Mouse (Mus musculus) kidney, adult 2 months (tissue): ENCODE results near the gene Tmtc2. TPM values are rescaled to one million over a fixed set of nuclear protein-coding genes. Genes with fewer than 3 reads are reported as not detected.

Experiments used
- DNase-seq: peaks from one replicate; pipeline ENCODE4 v3.0.0; 2021
- H3K27ac ChIP-seq: fragments of 200-500 bp; 2 replicates; pipeline ENCODE4 v1.5.1; 2012; ENCODE audit warnings: low read depth, low read length, control low read depth, inconsistent platforms; ENCODE audit not compliant: insufficient read depth
- H3K27me3 ChIP-seq: fragments of 200-500 bp; replicated peaks from 2 replicates; pipeline ENCODE4 v1.6.1; 2012; ENCODE audit warnings: mild to moderate bottlenecking, moderate library complexity, low read length, inconsistent platforms; ENCODE audit not compliant: control insufficient read depth, insufficient read depth
- H3K36me3 ChIP-seq: fragments of 200-500 bp; 2 replicates; pipeline ENCODE4 v1.6.1; 2012; ENCODE audit warnings: mild to moderate bottlenecking, moderate library complexity, low read length, inconsistent platforms; ENCODE audit not compliant: control insufficient read depth, insufficient read depth
- H3K4me1 ChIP-seq: fragments of 200-500 bp; 2 replicates; pipeline ENCODE4 v1.6.1; 2011; ENCODE audit warnings: low read length; ENCODE audit not compliant: control insufficient read depth, insufficient read depth
- H3K4me3 ChIP-seq: fragments of 200-500 bp; 2 replicates; pipeline ENCODE4 v1.5.1; 2011; ENCODE audit warnings: mild to moderate bottlenecking, low read depth, low read length, control low read depth; ENCODE audit not compliant: insufficient read depth
- CTCF ChIP-seq: fragments of 200-500 bp; conservative IDR thresholded peaks from 2 replicates; pipeline ENCODE4 v1.5.1; 2011; ENCODE audit warnings: low read depth, mild to moderate bottlenecking, control low read depth, low read length, moderate library complexity, mixed read lengths; ENCODE audit not compliant: insufficient read depth, insufficient read length
- POLR2A ChIP-seq: fragments of 200-500 bp; IDR thresholded peaks from one replicate; pipeline ENCODE4 v1.6.1; 2011; ENCODE audit warnings: low read depth, low read length, control low read depth
- WGBS: fragments of 180-500 bp; shearing (Covaris S2); methylation state at CpG from one replicate; pipeline ENCODE4 v1.1.7; 2018; 5-methylcytosine and 5-hydroxymethylcytosine counted together
- polyA plus RNA-seq: library from polyadenylated mRNA; depleted of rRNA; stranded (reverse); fragments of >200 nt; gene quantifications from 2 replicates; pipeline ENCODE4 v1.2.3, GENCODE M21; 2012

The Tmtc2 gene
- polyA plus RNA-seq, 1 experiment, result 1.1 TPM

DNA sequence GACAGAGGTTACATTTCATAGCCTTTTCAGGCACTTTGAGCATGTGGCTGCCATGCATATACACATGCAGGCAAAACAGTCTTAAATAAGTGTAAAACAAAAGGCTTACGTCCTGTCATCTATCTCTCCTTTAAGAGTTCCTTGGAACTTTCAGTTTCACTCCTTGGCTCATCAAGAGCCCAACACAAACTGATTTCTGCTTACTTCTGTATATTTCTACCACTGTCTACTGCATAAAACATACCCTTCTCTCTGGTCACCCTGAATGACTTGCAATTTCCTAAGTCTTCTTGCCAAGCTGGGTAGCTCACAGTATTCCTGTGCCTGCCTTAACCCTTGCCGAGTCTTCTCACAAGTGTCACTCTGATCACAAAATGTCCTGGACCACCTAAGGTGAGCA lies 26.2 kb downstream of the Tmtc2 start:
- 84% methylated on average over 2 of the region's 2 CpGs for WGBS
- no peaks in the 10 kb centered on the region for H3K36me3 ChIP-seq
- DNase-seq, result no peak
- no peak overlapping the region for H3K27ac ChIP-seq
- no peaks in the 10 kb centered on the region for H3K4me1 ChIP-seq
- no peaks in the 10 kb centered on the region for H3K27me3 ChIP-seq
- no peak overlapping the region for H3K4me3 ChIP-seq
- TF ChIP-seq CTCF (no peak), POLR2A (no peak)

DNA sequence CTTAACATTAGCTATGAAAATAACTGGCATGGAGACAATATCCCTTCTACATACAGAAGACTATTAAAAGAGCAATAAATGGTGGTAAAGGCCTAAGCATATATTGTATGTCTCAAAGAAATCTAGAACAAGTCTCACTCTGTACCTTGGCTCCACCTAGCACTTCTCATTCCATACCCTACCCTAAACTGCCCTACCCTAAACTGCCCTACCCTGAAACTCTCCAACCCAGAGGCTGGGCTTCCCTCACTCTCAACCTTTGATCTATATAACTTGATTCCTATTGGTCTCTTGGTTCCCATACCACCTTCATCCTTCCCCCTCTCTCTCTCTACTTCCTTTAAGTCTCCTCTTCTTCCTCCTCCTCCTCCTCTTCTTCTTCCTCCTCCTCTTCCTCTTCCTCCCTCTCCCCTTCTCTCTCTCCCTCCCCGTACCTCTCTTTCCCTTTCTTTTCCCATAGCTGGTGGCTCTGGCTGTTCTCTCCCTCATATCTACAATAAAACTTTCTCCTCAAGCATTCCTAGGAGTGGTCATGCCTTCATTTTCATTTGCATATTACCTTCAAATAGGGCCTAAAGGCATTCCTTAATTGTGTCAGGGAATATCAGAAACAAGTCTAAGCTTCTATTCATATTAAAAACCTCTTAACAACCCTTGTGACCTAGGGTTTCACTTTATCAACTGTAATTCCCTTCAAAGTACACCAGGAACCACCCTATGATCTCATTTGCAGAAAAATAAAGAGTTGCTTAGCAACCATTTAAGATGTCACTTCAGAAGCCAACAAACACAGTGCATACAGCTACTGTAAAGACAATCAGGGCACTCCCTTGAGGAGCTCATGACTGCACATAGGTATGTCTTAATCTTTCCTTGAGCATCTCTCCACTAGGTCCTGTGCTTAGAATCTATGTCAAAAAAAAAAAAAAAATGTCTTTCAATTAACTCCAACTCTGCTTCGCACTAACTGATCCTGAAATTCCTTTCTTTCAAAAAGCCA lies 29.9 kb downstream of the Tmtc2 start:
- Histone ChIP-seq H3K36me3 (no peaks in the 10 kb centered on the region), H3K4me1 (no peaks in the 10 kb centered on the region), H3K4me3 (no peak overlapping the region), H3K27me3 (no peaks in the 10 kb centered on the region), H3K27ac (no peak overlapping the region; the same call in 1 of the 2 replicates)
- no peak for DNase-seq
- 90% methylated on average over 2 of the region's 2 CpGs for WGBS
- TF ChIP-seq CTCF, result no peak
- TF ChIP-seq POLR2A, result no peak

DNA sequence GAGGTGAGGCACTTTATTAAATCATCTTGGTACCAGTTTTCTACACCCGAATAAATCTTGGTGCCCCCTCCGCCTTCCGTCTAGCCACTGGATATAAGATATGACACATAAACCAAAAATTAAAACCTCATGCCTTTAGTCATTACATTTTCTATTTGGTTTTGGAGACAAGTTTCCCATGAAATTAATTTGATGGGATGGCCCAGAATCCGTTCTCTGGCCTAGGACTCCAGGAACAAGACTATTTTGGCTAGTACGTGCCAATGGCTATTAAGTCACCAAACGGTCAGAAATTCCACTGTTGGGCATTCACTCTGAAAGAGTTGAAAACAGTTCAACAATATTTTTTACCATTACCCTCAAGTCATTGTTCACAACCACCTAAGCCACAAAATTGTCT lies 32.2 kb downstream of the Tmtc2 start:
- H3K27me3 ChIP-seq, result no peaks in the 10 kb centered on the region
- H3K27ac ChIP-seq, result no peak overlapping the region
- no peak for DNase-seq
- no peaks in the 10 kb centered on the region for H3K4me1 ChIP-seq
- TF ChIP-seq CTCF (no peak), POLR2A (no peak)
- WGBS, result 91% methylated on average over 6 of the region's 6 CpGs
- H3K36me3 ChIP-seq, result no peaks in the 10 kb centered on the region
- no peak overlapping the region for H3K4me3 ChIP-seq

DNA sequence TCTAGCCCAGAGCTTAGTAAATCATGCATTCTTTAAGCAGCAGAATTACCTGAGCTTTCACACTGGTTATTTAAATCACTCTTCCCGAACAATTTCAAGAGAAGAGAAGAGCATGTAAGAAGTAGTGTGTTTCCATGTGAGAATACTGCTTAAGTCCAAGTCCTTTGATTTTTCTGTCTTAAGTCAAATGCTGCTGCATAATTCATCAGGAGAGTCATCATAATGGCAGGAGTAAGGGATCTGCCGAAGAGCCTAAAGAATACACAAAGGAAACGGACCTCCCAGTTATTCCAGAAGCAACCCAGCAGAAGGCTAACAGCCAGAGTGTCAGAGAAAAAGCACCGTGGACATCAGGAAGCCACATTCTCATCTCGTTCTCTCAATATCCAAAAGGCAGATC lies 34.6 kb downstream of the Tmtc2 start:
- Histone ChIP-seq H3K27ac (no peak overlapping the region), H3K36me3 (no peaks in the 10 kb centered on the region), H3K4me1 (no peaks in the 10 kb centered on the region), H3K27me3 (no peaks in the 10 kb centered on the region), H3K4me3 (no peak overlapping the region)
- no peak for DNase-seq
- WGBS, result 66% methylated on average over 5 of the region's 5 CpGs
- no peak for TF ChIP-seq CTCF
- TF ChIP-seq POLR2A, result no peak

DNA sequence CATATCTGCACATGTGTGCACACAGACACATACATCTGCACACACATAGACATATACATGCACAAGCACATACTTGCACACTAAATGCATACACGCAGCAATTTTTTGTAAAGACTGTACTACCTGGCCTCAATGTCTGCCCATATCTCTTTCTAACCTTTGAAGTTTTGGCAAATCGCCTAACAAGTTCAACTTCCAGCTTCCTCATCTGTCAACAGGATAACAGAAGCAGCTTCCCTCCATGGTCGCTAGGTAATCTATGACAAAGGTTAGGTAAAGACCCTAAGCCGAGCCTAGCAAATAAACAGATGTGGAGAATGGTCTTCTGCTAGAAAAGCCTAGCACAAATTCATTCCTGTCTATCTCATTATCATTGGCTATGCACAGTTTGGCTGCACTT lies 37.3 kb downstream of the Tmtc2 start:
- DNase-seq, result no peak
- Histone ChIP-seq H3K36me3 (no peaks in the 10 kb centered on the region), H3K27me3 (no peaks in the 10 kb centered on the region), H3K4me3 (no peak overlapping the region), H3K27ac (no peak overlapping the region), H3K4me1 (no peaks in the 10 kb centered on the region)
- TF ChIP-seq POLR2A (no peak), CTCF (no peak)
- WGBS, result 89% methylated on average over 4 of the region's 4 CpGs

DNA sequence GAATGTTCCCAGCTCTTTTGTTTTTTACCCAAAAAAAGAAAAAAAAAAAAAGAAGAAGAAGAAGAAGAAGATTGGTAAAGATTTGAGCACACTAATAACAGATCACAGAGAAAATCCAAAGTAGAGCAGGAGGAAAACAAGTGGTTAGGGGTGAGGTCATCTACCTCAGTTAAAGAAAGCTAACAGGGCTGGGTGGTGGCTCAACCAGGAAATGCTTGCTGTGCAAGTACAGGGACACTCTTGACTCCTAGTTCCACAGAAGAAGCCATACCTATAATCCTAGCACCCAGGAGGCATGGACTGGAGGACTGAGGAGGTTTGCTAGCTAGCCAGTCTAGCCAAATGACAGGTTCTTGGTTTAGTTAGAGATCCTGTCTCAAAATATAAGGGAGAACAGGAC lies 38.4 kb downstream of the Tmtc2 start:
- H3K36me3 ChIP-seq, result no peaks in the 10 kb centered on the region
- DNase-seq, result no peak
- H3K4me3 ChIP-seq, result no peak overlapping the region
- H3K27ac ChIP-seq, result no peak overlapping the region
- no peaks in the 10 kb centered on the region for H3K27me3 ChIP-seq
- TF ChIP-seq POLR2A (no peak), CTCF (no peak)
- no peaks in the 10 kb centered on the region for H3K4me1 ChIP-seq

DNA sequence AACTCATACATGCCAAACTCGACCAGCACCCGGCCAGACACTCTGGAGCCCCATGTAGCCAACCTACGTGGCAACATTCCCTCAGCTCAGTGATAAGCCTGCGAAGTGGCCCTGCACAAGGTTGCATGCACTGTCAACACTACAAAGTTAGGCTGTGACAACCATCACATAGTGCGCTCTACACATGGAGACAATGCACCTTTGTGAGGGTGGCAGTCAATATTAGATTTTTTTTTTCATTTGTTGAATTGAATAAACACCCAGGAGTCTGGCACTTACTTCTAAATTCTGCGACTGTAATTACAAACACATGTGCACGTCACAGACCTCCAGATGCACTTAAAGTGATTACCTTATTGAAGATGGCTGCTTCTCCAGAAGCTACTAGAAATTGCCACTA lies 41.5 kb downstream of the Tmtc2 start:
- 90% methylated on average over 7 of the region's 7 CpGs for WGBS

More for the DNA sequence above, 41.5 kb downstream of the Tmtc2 start:
- TF ChIP-seq CTCF (no peak), POLR2A (no peak)
- H3K4me3 ChIP-seq, result no peak overlapping the region
- H3K4me1 ChIP-seq, result no peaks in the 10 kb centered on the region
- no peaks in the 10 kb centered on the region for H3K36me3 ChIP-seq
- no peak for DNase-seq
- no peak overlapping the region for H3K27ac ChIP-seq
- no peaks in the 10 kb centered on the region for H3K27me3 ChIP-seq
